Mouse (Mus musculus): ENCODE data around the gene Crb1. TPM values are rescaled to one million over a fixed set of nuclear protein-coding genes. Genes with fewer than 3 reads are reported as not detected.
A peak's percentile ranks its signal among the peaks of the same experiment; 100 is the strongest.

Gene Crb1
- polyA plus RNA-seq, 1 experiment = 0.13 TPM

DNA sequence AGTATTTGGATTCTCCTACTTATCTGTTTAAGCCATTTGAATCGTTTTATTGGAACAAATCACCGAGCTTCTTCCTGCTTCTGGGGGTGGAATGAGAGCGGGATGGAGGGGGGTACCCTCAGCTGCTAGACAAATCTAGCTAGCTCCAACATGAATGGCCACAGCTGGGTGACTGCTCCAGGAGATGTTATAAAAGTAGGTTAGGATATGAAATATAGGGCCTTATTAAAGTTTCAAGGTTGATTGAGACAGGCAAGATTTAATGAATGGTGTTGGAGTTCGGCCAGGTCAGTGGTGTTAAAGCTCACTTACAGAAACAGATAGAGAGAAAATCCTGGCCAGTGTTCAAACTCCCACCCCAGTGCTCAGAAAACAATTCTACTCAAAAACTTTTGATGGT, 84.9 kb downstream of the Crb1 start:
- TF ChIP-seq FLI1 (IDR thresholded peaks at IDR 0.05; ENCODE audit: low read length) = no peak
- TF ChIP-seq GATA1 (IDR thresholded peaks at IDR 0.05; ENCODE audit: borderline replicate concordance, low read length) = no peak
- no peaks in the 10 kb centered on the region for H3K36me3 ChIP-seq (replicated peaks; ENCODE audit: low read length)
- H3K4me1 ChIP-seq = no peaks in the 10 kb centered on the region
- no peaks in the 10 kb centered on the region for H3K27me3 ChIP-seq (replicated peaks)
- H3K9me3 ChIP-seq = peaks cover 3% of the 10 kb centered on the region; the same call in 1 of the 2 replicates
- no peak overlapping the region for H3K4me3 ChIP-seq (replicated peaks)

GRCm38 (mm10) chr1:139291593-139291992, 85.3 kb downstream of the Crb1 start:
- no peaks in the 10 kb centered on the region for H3K4me1 ChIP-seq
- no peaks in the 10 kb centered on the region for H3K36me3 ChIP-seq (replicated peaks; ENCODE audit: low read length)
- TF ChIP-seq FLI1 (IDR thresholded peaks at IDR 0.05; ENCODE audit: low read length) (no peak), GATA1 (IDR thresholded peaks at IDR 0.05; ENCODE audit: borderline replicate concordance, low read length) (no peak)
- peaks cover 3% of the 10 kb centered on the region; the same call in 1 of the 2 replicates for H3K9me3 ChIP-seq
- H3K27me3 ChIP-seq (replicated peaks) = no peaks in the 10 kb centered on the region
- no peak overlapping the region for H3K4me3 ChIP-seq (replicated peaks)

- H3K4me3 ChIP-seq (replicated peaks) = no peak overlapping the region
- no peaks in the 10 kb centered on the region for H3K36me3 ChIP-seq (replicated peaks; ENCODE audit: low read length)
- TF ChIP-seq FLI1 (IDR thresholded peaks at IDR 0.05; ENCODE audit: low read length) (no peak), GATA1 (IDR thresholded peaks at IDR 0.05; ENCODE audit: borderline replicate concordance, low read length) (no peak)
- peaks cover 5% of the 10 kb centered on the region for H3K27me3 ChIP-seq (replicated peaks)
- peaks cover 7% of the 10 kb centered on the region; the same call in 1 of the 2 replicates for H3K4me1 ChIP-seq
- H3K9me3 ChIP-seq = no peaks in the 10 kb centered on the region
Measured at GRCm38 (mm10) chr1:139276619-139277320, 100.1 kb downstream of the Crb1 start.

GRCm38 (mm10) chr1:139267844-139268243, 109.1 kb downstream of the Crb1 start:
- H3K36me3 ChIP-seq (replicated peaks; ENCODE audit: low read length) = no peaks in the 10 kb centered on the region
- no peak overlapping the region for H3K4me3 ChIP-seq (replicated peaks)
- no peaks in the 10 kb centered on the region for H3K9me3 ChIP-seq
- no peaks in the 10 kb centered on the region; the same call in 1 of the 2 replicates for H3K4me1 ChIP-seq
- H3K27me3 ChIP-seq (replicated peaks) = no peaks in the 10 kb centered on the region
- TF ChIP-seq FLI1 (IDR thresholded peaks at IDR 0.05; ENCODE audit: low read length) (no peak), GATA1 (IDR thresholded peaks at IDR 0.05; ENCODE audit: borderline replicate concordance, low read length) (no peak)

GRCm38 (mm10) chr1:139264245-139264644, 112.7 kb downstream of the Crb1 start:
- H3K36me3 ChIP-seq (replicated peaks; ENCODE audit: low read length) = no peaks in the 10 kb centered on the region
- no peaks in the 10 kb centered on the region for H3K9me3 ChIP-seq
- no peak overlapping the region for H3K4me3 ChIP-seq (replicated peaks)
- no peaks in the 10 kb centered on the region for H3K27me3 ChIP-seq (replicated peaks)
- peaks cover 5% of the 10 kb centered on the region for H3K4me1 ChIP-seq
- TF ChIP-seq GATA1 (IDR thresholded peaks at IDR 0.05; ENCODE audit: borderline replicate concordance, low read length) = no peak
- TF ChIP-seq FLI1 (IDR thresholded peaks at IDR 0.05; ENCODE audit: low read length) = no peak

DNA sequence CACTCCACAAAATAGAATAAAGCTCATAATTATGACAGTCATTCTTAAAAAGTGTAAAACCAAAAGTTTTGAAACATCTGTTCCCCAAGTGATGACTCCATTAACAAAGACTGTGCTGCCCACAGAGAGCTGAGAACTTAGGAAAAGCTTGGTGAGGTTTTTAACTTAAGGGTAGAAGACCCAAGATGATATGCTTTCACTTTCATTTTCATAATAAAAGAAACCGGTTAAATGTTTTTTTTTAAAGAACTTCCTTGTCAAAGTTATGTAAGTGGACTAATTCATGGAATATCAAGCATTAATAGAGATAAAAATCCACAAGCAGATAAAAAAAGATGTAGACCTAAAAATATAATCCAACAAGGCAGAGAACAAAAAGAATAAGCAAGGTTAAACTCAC, 113.7 kb downstream of the Crb1 start:
- Histone ChIP-seq H3K36me3 (replicated peaks; ENCODE audit: low read length) (no peaks in the 10 kb centered on the region), H3K9me3 (no peaks in the 10 kb centered on the region), H3K4me3 (replicated peaks) (peak overlapping the region; percentile 59), H3K4me1 (peaks cover 5% of the 10 kb centered on the region), H3K27me3 (replicated peaks) (no peaks in the 10 kb centered on the region)
- TF ChIP-seq FLI1 (IDR thresholded peaks at IDR 0.05; ENCODE audit: low read length) (no peak), GATA1 (IDR thresholded peaks at IDR 0.05; ENCODE audit: borderline replicate concordance, low read length) (no peak)

GRCm38 (mm10) chr1:139255581-139255980, 121.3 kb downstream of the Crb1 start:
- Histone ChIP-seq H3K36me3 (replicated peaks; ENCODE audit: low read length) (no peaks in the 10 kb centered on the region), H3K9me3 (no peaks in the 10 kb centered on the region), H3K27me3 (replicated peaks) (no peaks in the 10 kb centered on the region), H3K4me1 (no peaks in the 10 kb centered on the region), H3K4me3 (replicated peaks) (no peak overlapping the region)
- no peak for TF ChIP-seq GATA1 (IDR thresholded peaks at IDR 0.05; ENCODE audit: borderline replicate concordance, low read length)
- no peak for TF ChIP-seq FLI1 (IDR thresholded peaks at IDR 0.05; ENCODE audit: low read length)

DNA sequence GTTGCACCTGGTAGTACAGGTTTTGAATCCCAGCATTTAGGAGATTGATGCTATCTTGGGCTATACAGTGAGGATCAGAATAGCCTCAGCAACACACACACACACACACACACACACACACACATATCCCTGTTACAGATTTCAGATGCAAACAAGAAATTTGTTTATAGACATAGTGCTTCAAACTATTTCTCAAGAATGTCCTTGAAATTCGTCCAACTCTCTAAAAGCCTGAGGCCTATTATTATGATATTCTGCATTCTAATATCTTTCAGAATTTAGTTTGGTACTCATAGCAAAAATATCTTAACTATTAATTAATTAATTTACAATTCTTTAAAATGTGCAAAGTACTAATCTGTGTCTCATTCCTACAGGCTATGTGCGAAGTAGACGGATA, 124.9 kb downstream of the Crb1 start:
- no peaks in the 10 kb centered on the region for H3K36me3 ChIP-seq (replicated peaks; ENCODE audit: low read length)
- H3K9me3 ChIP-seq = peaks cover 4% of the 10 kb centered on the region
- no peak for TF ChIP-seq GATA1 (IDR thresholded peaks at IDR 0.05; ENCODE audit: borderline replicate concordance, low read length)
- TF ChIP-seq FLI1 (IDR thresholded peaks at IDR 0.05; ENCODE audit: low read length) = no peak
- H3K27me3 ChIP-seq (replicated peaks) = no peaks in the 10 kb centered on the region
- no peaks in the 10 kb centered on the region for H3K4me1 ChIP-seq
- no peak overlapping the region for H3K4me3 ChIP-seq (replicated peaks)

- Histone ChIP-seq H3K27me3 (replicated peaks) (no peaks in the 10 kb centered on the region), H3K9me3 (peaks cover 4% of the 10 kb centered on the region), H3K36me3 (replicated peaks; ENCODE audit: low read length) (no peaks in the 10 kb centered on the region), H3K4me1 (no peaks in the 10 kb centered on the region), H3K4me3 (replicated peaks) (no peak overlapping the region)
- no peak for TF ChIP-seq GATA1 (IDR thresholded peaks at IDR 0.05; ENCODE audit: borderline replicate concordance, low read length)
- no peak for TF ChIP-seq FLI1 (IDR thresholded peaks at IDR 0.05; ENCODE audit: low read length)
Measured at GRCm38 (mm10) chr1:139249159-139249558, 127.7 kb downstream of the Crb1 start.

DNA sequence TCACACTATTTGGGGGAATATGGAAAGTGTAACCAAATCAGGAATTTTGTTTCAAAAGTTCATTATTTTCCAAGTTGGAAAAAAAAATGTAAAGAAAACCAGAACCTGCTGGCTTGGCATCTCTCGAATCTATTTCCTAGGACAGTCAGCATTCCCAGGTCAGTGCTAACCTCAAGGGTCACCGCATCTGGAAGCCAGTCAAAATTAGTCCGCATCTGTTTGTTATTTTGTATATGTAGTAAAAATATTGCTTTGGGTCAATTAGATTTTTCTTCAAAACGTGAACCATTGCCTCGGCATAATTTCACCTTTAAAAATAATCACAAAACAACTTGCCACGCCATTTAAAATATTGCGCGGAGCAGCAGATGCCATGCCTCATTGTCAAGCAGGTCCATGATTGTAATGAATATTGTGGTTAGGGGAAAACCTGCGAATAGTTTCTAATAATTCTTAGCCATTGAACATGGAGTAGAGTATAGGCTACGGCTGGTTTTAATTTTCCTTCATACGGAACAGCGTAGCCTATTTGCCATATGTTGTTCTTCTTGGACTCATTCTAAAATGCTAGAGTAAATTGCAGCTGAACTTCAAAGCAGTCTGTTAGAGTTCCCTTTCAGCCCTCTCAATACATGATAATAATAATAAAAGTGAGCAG, 130.0 kb downstream of the Crb1 start:
- peaks cover 4% of the 10 kb centered on the region for H3K9me3 ChIP-seq
- no peaks in the 10 kb centered on the region for H3K4me1 ChIP-seq
- H3K4me3 ChIP-seq (replicated peaks) = no peak overlapping the region
- TF ChIP-seq FLI1 (IDR thresholded peaks at IDR 0.05; ENCODE audit: low read length) = no peak
- no peak for TF ChIP-seq GATA1 (IDR thresholded peaks at IDR 0.05; ENCODE audit: borderline replicate concordance, low read length)
- no peaks in the 10 kb centered on the region for H3K36me3 ChIP-seq (replicated peaks; ENCODE audit: low read length)
- no peaks in the 10 kb centered on the region for H3K27me3 ChIP-seq (replicated peaks)
